Mouse (Mus musculus): ENCODE results near the gene Elf2. TPM values are rescaled to one million over a fixed set of nuclear protein-coding genes. Genes with fewer than 3 reads are reported as not detected.

The Elf2 gene
- polyA plus RNA-seq, 1 experiment from 2014 or later: 37.9 TPM

DNA sequence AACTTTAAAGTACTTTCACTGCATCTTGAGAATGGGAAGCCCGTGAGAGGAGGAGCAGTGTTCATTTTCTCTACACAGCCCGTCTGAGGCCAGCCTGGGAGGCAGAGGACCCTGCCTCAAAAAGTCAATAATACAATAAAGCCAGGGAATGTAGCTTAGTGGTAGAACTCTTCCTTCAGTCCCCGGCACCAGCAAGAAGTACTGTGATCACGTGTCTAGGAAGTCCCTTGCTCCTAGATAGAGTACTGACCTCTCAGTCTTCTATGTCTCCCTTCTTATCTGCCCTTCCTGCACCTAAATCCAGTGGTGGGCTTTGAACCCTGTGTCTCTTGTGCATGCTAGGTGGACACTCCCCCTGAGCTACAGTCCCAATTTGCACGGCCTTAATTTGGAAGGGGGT, 109.6 kb downstream of the Elf2 start:
- no peak overlapping the region for H3K4me3 ChIP-seq
- H3K27ac ChIP-seq (replicated peaks): no peak overlapping the region
- no peaks in the 10 kb centered on the region for H3K27me3 ChIP-seq (ENCODE audit: low read depth, poor library complexity, severe bottlenecking)
- no peak for DNase-seq (ENCODE audit: low spot score)
- 0 out of 2 replicates have a peak, but pooled peaks cover 5% of the 10 kb centered on the region for H3K36me3 ChIP-seq
- 82% methylated on average over 5 of the region's 5 CpGs for WGBS
- peaks cover 25% of the 10 kb centered on the region for H3K4me1 ChIP-seq
- H3K9me3 ChIP-seq (replicated peaks): no peaks in the 10 kb centered on the region

- no peak overlapping the region for H3K4me3 ChIP-seq
- H3K9me3 ChIP-seq (replicated peaks): no peaks in the 10 kb centered on the region
- H3K27me3 ChIP-seq (ENCODE audit: low read depth, poor library complexity, severe bottlenecking): no peaks in the 10 kb centered on the region
- 0 out of 2 replicates have a peak, but pooled peaks cover 5% of the 10 kb centered on the region for H3K36me3 ChIP-seq
- WGBS: 93% methylated on average over 6 of the region's 6 CpGs
- H3K27ac ChIP-seq (replicated peaks): no peak overlapping the region
- no peak for DNase-seq (ENCODE audit: low spot score)
- H3K4me1 ChIP-seq: peaks cover 31% of the 10 kb centered on the region
Measured at GRCm38 (mm10) chr3:51230146-51230835, 110.2 kb downstream of the Elf2 start.

DNA sequence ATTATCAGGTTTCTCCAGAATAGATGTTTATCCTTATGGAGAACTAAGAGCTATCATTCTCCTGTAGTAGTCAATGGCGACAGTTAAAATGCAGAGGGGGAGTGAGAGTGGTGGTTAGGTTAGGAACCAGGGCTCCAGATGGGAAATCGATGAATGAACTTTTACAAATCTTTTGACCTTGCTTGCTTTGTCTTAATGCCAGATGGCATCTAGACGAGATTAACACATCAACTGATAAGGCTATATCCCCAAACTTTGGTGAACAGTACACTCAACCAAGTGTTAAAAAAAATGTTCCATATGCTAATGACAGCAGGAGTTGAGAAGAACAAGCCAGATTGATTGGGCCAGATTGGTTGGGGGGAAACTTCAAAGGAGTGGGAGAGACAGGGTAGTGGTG, 111.2 kb downstream of the Elf2 start:
- 0 out of 2 replicates have a peak, but pooled peaks cover 5% of the 10 kb centered on the region for H3K36me3 ChIP-seq
- H3K27me3 ChIP-seq (ENCODE audit: low read depth, poor library complexity, severe bottlenecking): no peaks in the 10 kb centered on the region
- no peaks in the 10 kb centered on the region for H3K9me3 ChIP-seq (replicated peaks)
- no peak overlapping the region for H3K27ac ChIP-seq (replicated peaks)
- no peak overlapping the region for H3K4me3 ChIP-seq
- no peak for DNase-seq (ENCODE audit: low spot score)
- 87% methylated on average over 3 of the region's 3 CpGs for WGBS
- peaks cover 30% of the 10 kb centered on the region for H3K4me1 ChIP-seq

DNA sequence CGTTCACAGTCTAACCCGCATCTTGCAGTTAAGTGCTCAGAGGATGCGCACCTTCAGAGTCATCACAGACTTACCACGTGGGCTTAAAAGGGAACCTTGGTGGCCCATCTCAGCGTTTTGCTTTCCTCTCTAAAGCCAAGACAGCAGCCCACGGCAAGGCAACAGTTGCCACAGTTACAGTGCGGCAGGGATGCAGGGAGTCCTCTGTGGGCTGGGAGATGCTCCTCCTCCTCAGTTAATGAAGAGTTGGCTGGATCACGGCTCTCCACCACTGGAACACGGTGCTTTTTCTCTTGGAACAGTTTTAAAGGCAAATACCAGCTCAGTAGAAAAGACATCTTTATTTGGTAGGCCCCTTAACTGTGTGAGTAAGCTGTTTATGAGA, 111.7 kb downstream of the Elf2 start:
- Histone ChIP-seq H3K27ac (replicated peaks) (no peak overlapping the region), H3K36me3 (0 out of 2 replicates have a peak, but pooled peaks cover 5% of the 10 kb centered on the region), H3K4me1 (peaks cover 30% of the 10 kb centered on the region), H3K27me3 (ENCODE audit: low read depth, poor library complexity, severe bottlenecking) (no peaks in the 10 kb centered on the region), H3K4me3 (no peak overlapping the region), H3K9me3 (replicated peaks) (no peaks in the 10 kb centered on the region)
- 88% methylated on average over 9 of the region's 9 CpGs for WGBS
- DNase-seq (ENCODE audit: low spot score): no peak

- H3K4me3 ChIP-seq: no peak overlapping the region
- no peaks in the 10 kb centered on the region for H3K9me3 ChIP-seq (replicated peaks)
- H3K27ac ChIP-seq (replicated peaks): no peak overlapping the region
- 81% methylated on average over 10 of the region's 10 CpGs for WGBS
- H3K36me3 ChIP-seq: 0 out of 2 replicates have a peak, but pooled peaks cover 5% of the 10 kb centered on the region
- DNase-seq (ENCODE audit: low spot score): no peak
- H3K27me3 ChIP-seq (ENCODE audit: low read depth, poor library complexity, severe bottlenecking): peaks cover 5% of the 10 kb centered on the region
- H3K4me1 ChIP-seq: peaks cover 31% of the 10 kb centered on the region
Measured at GRCm38 (mm10) chr3:51228038-51228820, 112.2 kb downstream of the Elf2 start.

DNA sequence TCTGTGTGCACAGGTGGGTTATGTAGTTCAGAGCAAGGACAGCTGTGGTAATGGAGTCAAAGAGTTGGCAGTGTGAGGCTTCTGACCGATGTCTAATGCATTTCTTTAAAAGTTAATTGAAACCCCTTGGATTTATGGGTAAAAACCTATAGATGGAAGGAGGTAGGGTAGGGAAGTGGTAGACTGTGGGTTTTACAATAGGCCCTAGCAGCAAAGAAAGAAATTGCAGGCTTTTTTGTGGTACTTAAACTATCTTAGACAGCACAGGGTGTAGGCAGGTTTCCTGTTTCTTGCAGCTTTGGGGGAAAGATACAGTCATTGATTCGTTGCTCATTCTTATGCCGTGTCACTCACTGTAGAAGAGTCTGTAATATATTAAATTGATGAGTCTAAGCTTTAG, 113.9 kb downstream of the Elf2 start:
- 92% methylated on average over 3 of the region's 3 CpGs for WGBS
- Histone ChIP-seq H3K9me3 (replicated peaks) (no peaks in the 10 kb centered on the region), H3K4me1 (peaks cover 32% of the 10 kb centered on the region), H3K36me3 (0 out of 2 replicates have a peak, but pooled peaks cover 5% of the 10 kb centered on the region), H3K27me3 (ENCODE audit: low read depth, poor library complexity, severe bottlenecking) (peaks cover 11% of the 10 kb centered on the region), H3K27ac (replicated peaks) (no peak overlapping the region), H3K4me3 (peak overlapping the region; percentile 94; the same call in 1 of the 2 replicates)
- no peak for DNase-seq (ENCODE audit: low spot score)

DNA sequence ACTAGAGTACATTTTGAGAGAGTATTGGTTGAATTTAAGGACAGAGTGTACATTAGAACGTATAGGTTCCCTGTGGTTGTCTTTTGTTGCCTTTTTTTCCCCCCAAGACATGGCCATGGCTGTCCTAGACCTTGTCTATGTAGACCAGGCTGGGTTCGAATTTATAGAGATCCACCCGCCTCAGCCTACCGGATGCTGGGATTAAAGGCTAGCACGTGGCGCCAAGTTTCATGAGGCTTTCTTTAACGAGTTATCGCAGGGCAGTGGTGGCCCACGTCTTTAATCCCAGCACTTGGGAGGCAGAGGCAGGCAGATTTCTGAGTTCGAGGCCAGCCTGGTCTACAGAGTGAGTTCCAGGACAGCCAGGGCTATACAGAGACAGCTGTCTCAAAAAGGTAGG, 114.5 kb downstream of the Elf2 start:
- Histone ChIP-seq H3K9me3 (replicated peaks) (no peaks in the 10 kb centered on the region), H3K36me3 (0 out of 2 replicates have a peak, but pooled peaks cover 5% of the 10 kb centered on the region), H3K27me3 (ENCODE audit: low read depth, poor library complexity, severe bottlenecking) (peaks cover 11% of the 10 kb centered on the region), H3K4me1 (peaks cover 28% of the 10 kb centered on the region), H3K27ac (replicated peaks) (no peak overlapping the region; the same call in 1 of the 2 replicates), H3K4me3 (peak overlapping the region; percentile 94)
- no peak for DNase-seq (ENCODE audit: low spot score)
- 94% methylated on average over 10 of the region's 10 CpGs for WGBS

DNA sequence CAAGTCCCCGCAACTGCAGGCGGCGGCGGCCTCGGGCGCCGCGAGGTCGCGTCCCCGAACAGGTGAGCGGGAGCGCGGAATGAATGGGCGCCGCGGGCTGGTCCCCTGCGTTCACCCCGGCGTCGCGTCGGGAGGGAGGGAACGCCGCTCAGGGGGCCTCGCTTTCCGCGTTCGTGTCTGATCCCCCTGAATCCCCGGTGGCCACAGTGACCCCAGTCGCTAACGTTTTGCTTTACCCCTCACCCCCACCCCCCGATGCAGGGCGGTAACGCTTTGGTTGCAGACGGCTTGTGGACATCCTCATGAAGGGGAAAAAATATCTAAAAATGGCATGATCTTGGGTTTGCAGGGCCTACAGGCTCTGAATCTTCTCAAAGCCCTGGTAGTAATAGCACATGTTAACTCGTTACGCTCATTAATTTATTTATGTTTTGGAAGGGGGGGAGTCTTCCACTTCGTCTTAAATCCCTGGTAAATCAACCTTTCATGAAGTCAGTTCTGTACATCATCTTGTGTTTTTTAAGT, 115.2 kb downstream of the Elf2 start:
- Histone ChIP-seq H3K4me3 (peak overlapping the region; percentile 94), H3K4me1 (peaks cover 27% of the 10 kb centered on the region), H3K27ac (replicated peaks) (peak overlapping the region; percentile 99), H3K36me3 (0 out of 2 replicates have a peak, but pooled peaks cover 5% of the 10 kb centered on the region), H3K9me3 (replicated peaks) (no peaks in the 10 kb centered on the region), H3K27me3 (ENCODE audit: low read depth, poor library complexity, severe bottlenecking) (peaks cover 11% of the 10 kb centered on the region)
- WGBS: 1% methylated on average over 39 of the region's 39 CpGs
- DNase-seq (ENCODE audit: low spot score): no peak

DNA sequence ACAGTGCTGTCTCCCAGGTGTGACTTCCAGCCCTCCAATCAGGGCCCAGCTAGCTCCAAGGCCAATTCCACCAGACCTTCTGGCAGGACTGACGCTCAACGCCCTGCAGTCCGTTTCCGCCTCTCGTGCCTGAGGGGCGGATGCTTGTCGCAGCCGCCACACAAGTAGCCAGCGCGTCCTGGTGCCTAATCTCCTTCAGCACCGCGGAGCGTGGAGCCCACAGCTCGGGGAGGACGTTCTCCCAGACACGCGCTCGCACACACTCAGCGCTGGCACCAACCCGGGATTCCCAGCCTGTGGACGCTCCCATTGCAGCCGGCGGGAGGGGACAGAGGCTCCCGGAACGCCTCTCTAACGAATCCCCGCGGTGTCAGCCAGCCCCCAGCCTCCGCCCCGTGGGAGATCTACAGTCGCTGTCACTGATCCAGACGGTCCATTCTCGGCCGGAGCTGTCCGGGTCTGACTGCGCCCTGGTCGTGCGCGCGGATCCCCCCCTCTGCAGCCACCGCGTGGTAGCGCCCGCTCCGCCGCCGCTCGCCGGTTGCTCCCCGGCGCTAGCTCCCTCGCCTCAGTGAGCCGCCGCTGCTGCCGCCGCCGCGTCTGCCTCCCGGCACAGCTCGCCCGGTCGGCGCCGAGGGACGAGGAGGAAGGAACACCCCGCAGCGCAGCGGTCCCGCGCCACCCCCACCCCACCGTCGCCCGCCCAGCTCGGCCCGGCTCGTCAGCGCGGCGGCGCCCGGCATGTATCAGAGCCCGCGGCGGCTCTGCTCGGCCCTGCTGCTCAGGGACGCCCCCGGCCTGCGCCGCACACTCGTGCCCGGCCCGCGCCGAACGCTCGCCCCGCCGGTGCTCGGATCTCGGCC, 115.9 kb downstream of the Elf2 start, which contains the start of gene Noct:
Noct (plus strand) TSS at position 85 of the 863 bp plus-strand sequence.
- Histone ChIP-seq H3K4me1 (peaks cover 27% of the 10 kb centered on the region), H3K4me3 (peak within 1 kb of the TSS; percentile 94), H3K27ac (replicated peaks) (peak within 1 kb of the TSS; percentile 99), H3K27me3 (ENCODE audit: low read depth, poor library complexity, severe bottlenecking) (peaks cover 11% of the 10 kb centered on the region), H3K36me3 (0 out of 2 replicates have a peak, but pooled peaks cover 5% of the 10 kb centered on the region), H3K9me3 (replicated peaks) (no peaks in the 10 kb centered on the region)
- peak; percentile 92 for DNase-seq (ENCODE audit: low spot score)
- 0% methylated on average over 100 of the region's 100 CpGs for WGBS

GRCm38 (mm10) chr3:51223556-51223955, 116.9 kb downstream of the Elf2 start:
- Histone ChIP-seq H3K27ac (replicated peaks) (no peak overlapping the region), H3K4me3 (peak overlapping the region; percentile 94), H3K4me1 (peaks cover 27% of the 10 kb centered on the region), H3K36me3 (0 out of 2 replicates have a peak, but pooled peaks cover under 1% of the 10 kb centered on the region), H3K27me3 (ENCODE audit: low read depth, poor library complexity, severe bottlenecking) (peaks cover 11% of the 10 kb centered on the region), H3K9me3 (replicated peaks) (no peaks in the 10 kb centered on the region)
- DNase-seq (ENCODE audit: low spot score): no peak
- 17% methylated on average over 5 of the region's 5 CpGs for WGBS

- H3K36me3 ChIP-seq: no peaks in the 10 kb centered on the region
- peaks cover 11% of the 10 kb centered on the region for H3K27me3 ChIP-seq (ENCODE audit: low read depth, poor library complexity, severe bottlenecking)
- no peak overlapping the region for H3K4me3 ChIP-seq
- 63% methylated on average over 10 of the region's 10 CpGs for WGBS
- DNase-seq (ENCODE audit: low spot score): no peak
- peaks cover 27% of the 10 kb centered on the region for H3K4me1 ChIP-seq
- H3K9me3 ChIP-seq (replicated peaks): no peaks in the 10 kb centered on the region
- no peak overlapping the region for H3K27ac ChIP-seq (replicated peaks)
Measured at GRCm38 (mm10) chr3:51222834-51223460, 117.5 kb downstream of the Elf2 start.

All from midbrain, embryonic 10.5 days (tissue).